Mouse (Mus musculus) thymus, postnatal 10 days (tissue): ENCODE measurements around the gene Fbxw7.

Experiments used
- DNase-seq, 2 experiments: peaks; one replicate each; pipeline ENCODE4 v3.0.0; 2021; ENCODE audit warnings: low spot score in 2 of 2

Fbxw7 gene

DNA sequence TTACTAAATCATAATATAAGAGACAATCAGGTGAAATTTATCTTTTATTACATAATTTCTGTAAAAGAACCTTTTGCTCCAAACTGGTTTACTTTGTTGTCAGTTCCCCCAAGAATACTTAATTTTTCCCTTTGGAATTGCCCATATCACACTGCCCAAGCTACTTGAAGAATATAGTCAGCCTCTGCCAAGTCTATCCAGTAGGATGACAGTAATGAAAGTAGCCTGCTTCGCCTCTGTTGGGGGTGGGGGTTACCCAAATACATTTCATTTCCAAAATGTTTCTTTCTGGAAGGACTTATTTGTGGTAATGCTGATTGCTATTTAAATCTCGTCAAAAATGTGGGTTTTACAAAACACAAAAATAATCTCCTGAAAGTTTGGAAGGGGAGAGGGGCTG is 136.6 kb downstream of the Fbxw7 start:
- DNase-seq = no peak

DNA sequence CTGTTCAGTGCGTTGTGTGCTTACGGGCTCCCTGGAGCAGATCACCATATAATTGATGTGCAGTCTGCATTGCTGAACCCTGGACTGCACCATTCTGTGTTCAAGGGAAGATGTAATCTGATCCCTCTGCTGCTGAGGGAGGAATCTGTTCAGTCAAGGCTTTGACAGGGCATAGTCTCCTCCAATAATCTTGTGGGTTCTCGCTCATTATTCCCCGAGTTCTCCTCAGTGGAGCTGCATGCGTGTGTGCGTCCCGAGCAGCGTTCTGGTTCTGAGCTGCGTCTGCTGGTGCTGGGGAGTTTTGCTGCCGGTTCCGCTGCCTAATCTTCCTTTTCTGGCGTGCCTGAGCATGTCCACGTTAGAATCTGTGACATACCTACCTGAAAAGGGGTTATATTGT is 137.1 kb downstream of the Fbxw7 start:
- no peak for DNase-seq

DNA sequence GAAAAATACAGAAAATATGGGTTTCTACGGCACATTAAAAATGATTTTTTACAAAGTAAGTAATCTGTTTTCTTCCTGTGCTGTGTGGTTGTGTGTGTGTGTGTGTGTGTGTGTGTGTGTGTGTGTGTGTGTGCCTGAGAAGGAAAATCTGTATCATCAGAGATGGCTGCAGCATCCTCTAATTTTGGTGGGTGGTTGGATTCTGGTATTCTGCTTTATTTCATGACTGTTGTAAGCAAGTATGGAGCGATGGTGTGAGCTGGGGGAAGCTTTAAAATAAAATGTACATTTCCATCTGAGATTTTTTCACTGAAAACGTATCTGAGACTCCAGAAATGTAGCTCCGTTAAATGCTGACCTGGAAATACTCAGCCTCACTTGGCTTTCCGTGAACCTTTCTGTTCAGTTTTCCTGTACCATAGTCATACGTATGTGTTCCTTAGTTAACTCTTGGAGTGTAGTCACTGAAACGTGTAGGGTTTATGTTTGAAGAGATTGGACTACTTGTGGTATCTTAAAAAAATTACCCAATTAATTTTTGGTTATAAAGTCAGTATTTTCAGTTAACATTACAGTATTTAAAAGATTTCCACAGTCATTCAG is 137.6 kb downstream of the Fbxw7 start:
- DNase-seq = no peak

DNA sequence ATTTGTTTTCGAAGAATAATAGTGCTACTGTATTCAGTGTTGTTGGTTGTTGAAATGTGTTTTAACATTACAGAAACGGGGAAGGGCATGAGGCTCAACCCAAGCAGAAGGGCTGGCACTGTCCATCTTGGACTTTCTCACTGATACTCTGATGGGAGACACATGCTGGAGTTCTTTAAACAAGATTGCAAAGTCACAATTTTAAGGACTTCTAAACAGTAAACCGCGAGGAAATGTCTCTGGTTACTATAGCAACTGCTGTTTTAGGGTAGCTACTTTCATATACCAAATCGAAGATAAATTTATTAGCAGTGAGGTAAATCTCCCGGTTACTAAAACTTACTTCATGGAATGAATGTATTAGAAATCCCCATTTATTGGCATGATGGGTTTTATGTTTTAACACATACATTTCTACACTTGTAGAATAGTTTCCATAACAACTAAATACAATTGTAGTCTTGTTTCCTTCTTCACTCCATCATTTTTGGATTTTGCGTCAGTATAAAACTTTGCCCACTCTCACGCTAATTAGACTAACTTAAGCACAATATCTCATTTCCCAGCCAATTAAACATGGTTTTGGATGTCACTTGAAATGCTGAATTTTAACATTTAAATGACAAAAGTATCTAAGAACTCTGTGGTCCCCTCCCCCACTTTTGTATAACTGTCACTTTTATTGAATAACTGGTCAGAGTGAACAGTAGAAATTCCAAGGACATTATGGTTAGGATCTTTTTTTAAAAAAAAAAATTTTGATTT is 140.1 kb downstream of the Fbxw7 start:
- no peak for DNase-seq

DNA sequence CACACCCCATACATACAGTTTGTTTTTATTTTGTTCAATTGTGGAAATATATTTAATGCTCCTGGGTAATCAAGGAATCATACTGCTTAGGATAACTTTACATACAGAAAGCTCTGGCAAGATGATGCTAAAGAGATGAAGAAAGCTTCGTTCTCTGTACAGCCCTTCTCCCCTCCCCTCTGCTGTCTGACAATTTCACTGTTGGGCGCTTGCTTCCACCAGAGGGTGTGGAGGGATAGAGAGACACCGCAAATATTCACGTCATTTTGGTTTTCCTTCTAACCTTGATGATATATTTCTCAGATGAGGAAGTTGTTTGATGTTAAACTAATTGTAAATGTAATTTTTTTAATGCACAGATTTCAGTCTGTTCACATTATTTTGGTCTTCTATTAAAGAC is 140.8 kb downstream of the Fbxw7 start:
- DNase-seq = no peak

DNA sequence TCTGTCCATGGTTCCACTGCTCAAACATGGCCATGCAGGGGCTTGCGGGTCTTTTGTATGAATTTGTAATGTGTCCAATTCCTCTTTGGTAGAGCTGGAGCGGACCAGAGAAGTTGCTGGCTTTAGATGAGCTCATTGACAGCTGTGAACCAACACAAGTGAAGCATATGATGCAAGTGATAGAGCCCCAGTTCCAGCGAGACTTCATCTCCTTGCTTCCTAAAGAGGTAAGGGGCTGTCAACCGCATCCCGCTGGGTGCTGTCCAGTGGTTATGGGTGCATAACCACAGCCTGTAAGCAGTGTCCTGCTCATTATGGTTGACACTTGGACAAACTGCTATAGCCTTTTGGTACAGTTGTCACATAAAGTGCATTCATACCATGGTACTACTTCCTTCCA is 150.1 kb downstream of the Fbxw7 start:
- DNase-seq = no peak

DNA sequence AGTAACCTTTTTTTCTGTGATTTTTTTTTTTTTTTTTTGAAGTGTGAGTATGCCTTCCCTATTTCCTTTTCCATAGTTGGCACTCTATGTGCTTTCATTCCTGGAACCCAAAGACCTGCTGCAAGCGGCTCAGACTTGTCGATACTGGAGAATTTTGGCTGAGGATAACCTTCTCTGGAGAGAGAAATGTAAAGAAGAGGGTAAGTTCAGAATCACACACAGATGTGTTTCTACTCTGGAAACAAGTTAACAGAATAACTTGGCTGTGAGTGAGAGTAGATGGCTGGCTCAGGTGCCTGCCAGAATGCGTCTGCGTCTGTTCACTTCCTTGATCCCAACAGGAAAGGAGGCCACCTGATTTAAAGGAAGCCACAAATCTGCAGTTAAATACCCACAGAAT is 152.3 kb downstream of the Fbxw7 start:
- no peak for DNase-seq

DNA sequence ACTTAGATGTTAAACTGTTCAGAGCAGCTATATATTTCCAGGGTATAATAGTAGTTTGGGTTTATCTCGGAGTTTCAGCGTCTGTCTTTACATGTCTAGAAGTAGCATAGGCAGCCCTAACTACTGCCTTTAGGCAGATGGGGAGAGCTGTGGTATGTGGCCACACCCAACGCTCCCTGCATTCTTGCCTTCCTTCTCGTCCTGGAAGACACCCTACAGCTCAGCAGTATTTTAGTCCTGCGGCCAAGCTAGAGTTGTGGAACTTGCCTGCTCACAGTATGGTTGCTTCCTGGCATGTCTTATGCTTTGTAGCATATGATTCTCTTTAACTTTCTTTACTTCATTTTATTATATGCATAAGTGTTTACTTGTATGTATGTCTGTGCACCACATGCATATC is 156.5 kb downstream of the Fbxw7 start:
- DNase-seq = no peak

DNA sequence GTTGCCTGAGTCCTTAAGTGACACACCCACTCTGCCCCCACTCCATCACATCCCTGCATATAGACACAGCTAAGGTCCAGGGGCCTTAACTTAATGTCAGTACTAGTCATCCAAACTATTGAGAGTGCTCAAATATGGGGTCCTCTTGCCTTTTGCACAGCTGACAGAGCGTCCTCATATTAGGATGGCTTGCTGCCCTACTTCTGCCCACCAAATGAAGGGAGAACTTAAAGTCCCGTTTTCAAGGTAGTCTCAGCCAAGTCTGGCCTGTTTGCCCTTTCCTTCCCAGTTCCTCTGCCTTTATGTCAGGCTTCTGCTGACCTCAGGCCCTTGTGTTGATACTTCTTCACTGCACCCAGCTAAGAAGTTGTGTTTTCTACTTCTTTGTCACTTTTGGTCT is 157.8 kb downstream of the Fbxw7 start:
- no peak for DNase-seq

DNA sequence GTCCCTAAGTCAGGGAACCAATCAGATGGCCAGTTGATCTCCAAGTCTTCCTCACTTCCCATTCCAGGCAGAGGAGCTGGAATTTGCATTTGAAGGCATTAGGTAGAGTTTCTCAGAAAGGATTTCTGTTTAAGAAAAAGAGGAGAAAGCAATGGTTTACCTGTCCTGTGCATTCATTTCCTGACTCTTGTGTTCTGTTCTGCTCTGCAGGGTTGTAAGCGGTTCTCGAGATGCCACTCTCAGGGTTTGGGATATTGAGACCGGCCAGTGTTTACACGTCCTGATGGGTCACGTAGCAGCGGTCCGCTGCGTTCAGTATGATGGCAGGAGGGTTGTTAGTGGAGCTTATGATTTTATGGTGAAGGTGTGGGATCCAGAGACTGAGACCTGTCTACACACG is 159.1 kb downstream of the Fbxw7 start:
- DNase-seq = no peak

DNA sequence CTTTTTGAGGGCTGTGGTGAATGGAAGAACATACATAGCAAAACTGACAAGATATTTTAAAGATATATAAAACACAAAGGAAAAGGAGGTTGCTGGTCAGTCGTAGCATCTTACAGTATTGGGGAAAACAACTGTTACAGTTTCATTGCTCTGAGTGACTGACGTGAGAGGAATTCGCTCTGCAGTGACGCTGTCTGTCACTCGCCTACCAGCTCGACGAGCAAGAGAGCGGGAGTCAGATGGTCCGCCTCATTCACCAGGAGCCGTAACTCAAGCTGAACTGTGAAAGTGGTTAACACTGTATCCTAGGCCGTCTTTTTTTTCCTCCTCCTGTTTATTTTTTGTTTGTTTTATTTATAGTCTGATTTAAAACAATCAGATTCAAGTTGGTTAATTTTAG is 163.6 kb downstream of the Fbxw7 start:
- no peak for DNase-seq

DNA sequence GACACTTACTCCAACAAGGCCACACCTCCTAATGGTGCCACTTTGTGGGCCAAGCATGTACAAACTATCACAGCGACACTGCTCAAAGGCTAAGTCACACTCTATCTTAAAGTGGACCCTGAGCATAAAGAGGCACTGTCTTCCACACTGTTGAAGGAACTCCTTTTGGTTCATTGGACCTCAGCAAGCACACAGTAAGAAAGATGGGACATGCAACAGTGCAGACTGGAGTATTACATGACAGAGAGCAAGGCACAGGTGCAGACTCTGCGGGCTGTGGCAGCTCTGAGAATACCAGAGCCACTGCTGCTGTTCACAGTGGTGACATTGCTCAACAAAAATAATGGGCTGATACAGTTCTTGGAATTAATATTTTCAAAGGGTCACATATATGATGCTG is 165.1 kb downstream of the Fbxw7 start:
- no peak for DNase-seq

DNA sequence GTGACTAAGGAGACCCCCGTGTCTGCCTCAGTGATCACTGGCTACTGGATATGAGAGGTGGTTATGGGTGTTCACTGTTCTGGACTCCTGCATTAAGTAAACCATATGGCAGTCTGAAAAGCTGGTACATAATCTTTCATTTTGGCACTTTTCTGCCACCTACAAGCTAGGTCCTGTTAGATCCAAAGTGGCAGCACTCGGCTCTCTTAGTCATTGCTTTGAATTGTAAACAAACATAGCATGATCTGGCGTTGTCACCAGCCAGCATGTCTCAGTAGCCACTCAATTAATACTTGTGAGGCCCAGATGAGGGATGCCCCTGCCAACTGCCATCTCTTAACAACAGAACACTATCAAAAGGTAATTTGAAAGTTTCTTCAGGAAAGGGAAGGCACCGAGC is 167.6 kb downstream of the Fbxw7 start:
- no peak for DNase-seq

DNA sequence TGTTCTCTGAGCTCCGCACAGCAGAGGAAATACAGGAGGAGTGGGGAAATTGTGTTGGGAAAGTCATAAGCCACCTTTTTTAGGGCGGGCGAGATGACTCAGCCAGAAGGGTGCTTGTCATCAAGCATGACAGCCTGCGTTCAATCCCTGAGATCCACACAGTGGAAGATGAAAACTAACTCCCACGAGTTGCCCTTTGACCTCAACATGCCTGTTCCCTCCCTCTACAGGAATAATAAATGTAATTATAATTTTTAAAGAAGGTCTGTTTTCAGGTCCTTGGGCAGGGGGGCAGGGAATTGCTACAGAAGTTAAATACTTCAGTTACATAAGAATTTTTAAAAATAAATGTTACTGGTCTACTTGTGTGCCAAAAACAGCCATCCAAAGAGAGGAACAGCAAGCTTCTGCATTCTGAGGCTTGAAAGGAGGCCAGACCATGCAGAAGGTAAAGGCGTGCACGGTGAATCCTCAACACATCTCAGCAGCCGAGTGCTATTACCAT is 170.1 kb downstream of the Fbxw7 start:
- no peak for DNase-seq

DNA sequence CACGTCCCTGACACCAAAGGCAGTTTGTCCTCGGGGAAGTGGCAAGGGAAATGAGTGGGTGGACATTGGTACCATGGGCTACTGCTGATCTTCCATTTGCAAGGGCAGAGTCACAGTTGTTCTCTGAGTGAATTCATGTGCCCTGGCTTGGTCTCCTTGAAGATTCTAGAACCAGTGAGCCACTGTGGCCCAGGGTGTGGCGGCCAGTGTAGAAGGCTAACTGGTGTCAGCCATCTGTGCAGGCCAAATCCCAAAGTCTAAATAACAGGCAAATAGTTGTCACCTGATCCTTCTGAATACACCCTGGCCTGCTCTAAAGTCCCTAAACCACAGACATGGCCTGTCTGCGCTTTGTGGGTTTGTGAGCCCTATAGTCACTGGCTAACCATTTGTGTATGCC is 173.8 kb downstream of the Fbxw7 start:
- no peak for DNase-seq

DNA sequence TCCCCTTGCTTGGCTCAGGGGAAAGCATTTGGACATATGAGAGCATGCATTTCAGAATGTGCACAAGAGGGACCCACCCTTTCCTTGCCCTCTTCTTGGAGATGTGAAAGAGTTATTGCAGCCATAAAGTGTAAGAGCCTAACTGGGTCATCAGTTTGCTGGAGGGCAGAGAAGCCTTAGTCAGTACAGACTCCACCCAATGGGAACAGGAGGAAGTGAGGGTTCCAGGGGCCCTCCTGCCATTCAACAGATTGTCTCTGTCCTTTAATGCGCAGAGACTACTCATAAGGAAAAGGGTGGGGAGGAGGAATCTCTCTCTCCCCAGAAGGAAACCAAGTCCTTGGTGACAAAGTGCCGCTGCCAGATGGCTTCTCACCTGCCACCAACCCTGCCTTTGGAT is 190.2 kb downstream of the Fbxw7 start:
- DNase-seq = no peak

DNA sequence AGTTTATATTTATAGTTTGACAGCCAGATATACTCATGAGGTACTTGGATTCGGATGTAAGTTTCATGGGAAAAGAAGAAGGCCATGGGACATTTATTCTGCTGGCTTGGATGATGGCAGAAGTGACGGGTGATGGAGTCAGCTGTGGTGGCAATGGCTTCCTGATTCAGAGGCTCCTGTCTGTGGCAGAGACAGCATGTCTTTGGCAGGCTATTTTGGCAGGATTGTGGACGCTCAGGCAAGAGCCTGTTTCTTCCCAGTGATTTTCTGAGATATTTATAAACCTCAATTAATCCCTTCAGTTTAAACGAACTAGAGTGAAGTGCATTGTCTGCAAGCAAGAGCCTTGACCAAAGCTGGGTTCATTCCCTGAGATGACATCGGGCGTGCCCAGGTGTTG is 197.8 kb downstream of the Fbxw7 start:
- DNase-seq = no peak

DNA sequence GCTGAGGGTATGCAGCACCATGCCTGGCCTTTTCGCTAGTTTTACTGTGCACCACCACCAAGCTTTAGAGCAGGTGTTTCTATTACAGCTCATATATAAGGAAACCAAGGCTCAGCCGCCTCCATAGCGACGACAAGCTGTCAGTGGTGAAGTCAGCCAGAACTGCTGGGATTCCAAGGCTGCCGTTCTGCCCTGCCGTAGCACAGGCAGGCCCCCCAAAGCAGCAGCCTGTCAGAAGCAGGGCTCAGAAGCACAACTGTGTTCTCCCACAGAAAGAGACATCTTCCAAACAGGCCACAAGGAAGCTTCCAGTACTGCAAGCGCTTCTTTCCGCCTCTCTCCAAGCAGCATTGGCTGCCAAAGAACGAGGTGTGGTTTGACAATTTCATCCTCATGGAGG is 200.6 kb downstream of the Fbxw7 start:
- DNase-seq = no peak

DNA sequence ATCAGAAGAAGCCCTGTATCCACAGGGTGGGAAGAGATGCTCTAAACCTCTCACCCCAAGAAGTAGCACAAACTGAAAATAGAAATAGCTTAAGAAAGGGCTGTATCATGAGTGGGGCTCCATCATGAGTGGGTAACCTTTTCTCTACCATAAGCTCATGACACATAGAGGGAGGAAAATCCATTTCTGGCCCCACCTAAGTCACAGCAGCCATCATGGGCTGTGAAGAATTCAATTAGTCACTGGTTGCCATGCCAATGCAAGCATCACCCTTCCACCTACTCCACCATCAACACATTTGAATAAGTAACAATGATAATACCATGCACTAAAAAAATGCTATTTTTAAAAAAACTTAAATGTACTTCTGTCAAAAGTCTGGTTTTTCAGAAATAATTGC is 205.1 kb downstream of the Fbxw7 start:
- no peak for DNase-seq

DNA sequence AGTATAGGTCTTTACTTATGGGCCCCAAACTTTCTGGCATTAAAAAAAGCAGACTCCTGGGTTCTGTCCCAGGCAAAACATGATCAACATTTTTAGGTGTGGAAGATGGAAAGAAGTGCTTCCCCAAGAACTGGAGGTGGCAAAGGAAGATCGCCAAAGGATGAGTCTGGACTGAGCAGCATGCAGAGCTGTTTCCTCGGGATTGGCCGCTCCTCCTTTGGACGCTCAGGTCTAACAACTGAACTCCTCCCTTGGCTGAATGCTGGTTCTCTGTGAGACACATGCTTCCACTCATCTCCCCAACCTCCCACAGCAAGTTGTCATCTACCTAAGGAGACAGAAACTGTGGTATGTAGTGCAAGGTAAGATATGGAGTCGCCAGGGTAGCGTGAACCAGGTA is 206.7 kb downstream of the Fbxw7 start:
- DNase-seq = no peak

DNA sequence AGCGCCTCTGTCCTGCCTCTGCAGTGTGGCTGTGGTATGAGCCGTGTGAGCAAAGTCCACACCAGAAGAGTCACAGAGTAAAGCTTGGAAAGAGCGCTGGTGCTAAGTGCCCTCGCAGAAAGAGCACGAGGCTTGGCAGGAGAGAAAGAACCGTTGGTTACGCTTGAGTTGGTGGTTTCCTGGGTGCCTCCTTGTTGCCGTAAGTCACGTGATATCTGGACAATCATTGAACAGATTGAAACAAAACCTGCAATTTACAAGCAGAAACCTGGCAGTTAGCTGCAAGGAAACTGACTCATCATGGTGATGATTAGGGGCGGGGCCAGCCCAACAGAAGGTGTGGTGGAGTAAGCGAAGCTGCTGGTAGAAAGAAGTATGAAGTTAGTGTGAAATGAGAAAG is 207.7 kb downstream of the Fbxw7 start:
- DNase-seq = no peak

DNA sequence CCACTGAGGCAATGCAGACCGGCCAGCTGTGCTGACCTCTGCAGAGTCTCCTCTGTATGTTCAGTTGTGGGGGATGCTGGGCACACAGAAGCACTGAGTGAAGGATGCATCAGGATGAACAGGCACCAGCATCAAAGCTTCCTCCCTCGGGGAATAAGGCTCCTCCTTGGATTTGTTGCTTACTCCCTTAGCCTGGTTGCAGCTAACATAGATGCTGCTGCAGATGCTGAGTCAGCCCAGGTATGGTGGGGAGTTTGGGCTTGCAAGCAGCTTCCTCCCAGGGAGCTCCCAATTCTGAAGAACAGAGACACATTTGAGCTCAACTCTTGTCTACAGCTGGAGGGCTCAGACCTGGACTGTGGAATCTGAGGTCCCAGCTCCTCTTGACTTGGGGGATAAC is 209.2 kb downstream of the Fbxw7 start:
- DNase-seq = no peak

DNA sequence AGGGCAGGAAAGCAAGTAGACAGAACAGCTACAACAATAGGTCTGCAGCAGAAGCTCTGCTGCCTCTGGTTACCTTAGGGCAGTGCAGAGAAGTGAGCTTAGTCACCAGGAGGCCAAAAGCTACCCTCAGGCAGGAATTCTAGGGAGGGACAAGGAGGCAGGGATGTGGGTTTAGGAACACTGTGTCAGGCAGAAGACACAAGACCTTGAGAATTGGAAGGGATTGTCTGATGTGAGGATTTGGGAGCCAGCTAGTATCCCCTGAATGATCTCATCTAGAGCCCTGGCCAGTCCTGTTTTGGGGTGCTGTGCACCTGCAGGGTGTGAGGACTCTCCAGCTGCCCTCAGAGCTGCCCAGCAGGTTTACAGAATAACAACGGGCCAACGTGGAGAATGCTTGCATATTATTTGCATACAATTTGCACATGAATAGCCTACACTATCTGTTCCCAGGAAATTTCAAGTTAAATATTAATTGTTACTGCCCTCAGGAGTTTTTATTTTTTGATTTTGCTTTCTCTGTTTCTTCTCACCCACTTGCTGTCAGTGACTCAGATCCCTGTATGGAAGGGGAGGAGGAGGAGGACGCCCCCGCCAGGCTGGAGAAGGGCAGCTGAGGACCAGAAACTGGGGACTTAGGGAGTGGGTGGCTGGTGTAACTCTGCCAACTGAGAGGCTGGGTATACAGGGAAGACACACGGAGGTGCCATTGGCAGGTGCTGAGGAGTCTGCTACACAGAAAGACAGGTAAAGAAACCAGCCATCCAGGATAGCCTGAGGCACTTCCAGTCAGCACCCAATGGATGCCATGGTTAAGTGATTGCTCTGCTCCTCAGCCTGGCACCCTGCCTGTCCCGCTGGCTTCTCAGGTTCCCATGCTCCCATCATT is 210.0 kb downstream of the Fbxw7 start:
- no peak for DNase-seq
